Mouse (Mus musculus): Measurements from ENCODE around the gene Atrnl1.

Atrnl1 gene

DNA sequence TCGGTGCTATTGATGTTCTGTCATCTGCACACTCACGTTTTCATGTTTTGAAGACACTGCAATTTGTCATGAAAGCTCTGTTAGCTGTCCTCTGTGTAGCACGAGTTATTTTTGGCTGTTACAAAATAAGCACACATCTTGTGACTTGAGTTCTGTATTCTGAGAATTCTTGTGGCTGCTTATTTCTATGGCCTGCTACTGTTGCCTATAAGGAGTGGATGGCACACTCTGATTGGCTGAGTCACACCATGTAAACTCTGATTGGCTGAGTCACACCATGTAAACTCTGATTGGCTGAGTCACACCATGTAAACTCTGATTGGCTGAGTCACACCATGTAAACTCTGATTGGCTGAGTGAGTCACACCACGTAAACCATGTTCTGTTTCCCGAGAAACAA, 85.9 kb downstream of the Atrnl1 start:
- 53% methylated on average over 5 of the region's 5 CpGs for WGBS

DNA sequence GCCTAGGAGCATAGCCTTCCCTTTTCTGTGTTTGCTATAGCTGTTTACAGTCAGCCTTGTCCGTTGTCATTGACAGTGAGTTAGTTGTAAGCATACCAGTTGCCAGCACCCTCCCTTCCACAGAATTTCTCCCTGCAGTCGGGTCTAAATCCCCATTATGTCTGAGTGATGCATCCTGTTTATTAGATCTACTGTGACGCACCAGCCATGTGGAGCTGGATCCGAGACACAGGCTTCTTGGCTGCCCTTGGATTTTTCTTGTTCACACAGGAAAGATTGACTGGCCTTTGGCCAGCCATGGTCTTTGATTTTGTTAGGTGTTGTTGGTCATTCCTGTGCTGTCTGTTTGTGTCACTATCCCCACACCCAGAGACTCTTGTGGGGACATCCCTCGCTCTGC, 102.3 kb downstream of the Atrnl1 start:
- 50% methylated on average over 5 of the region's 5 CpGs for WGBS

DNA sequence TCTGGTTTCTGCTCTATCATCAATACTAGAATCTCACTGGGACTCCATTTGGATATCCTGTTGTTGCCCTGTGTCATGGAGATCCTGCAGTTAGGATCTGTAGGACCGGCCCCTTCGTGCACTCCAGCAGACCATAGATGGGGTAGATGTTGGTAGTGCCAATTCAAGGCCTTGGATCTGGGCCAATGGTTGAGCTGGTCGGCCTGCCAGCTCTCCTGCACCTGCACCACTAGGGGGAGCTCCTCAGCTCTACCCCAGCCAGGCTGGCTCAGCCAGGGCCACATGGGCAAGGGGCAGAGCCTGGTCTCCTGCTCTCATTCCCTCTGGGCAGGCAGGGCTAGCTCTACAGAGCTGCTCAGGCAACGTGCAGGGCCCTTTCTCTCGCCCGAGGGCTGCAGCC, 114.1 kb downstream of the Atrnl1 start:
- 80% methylated on average over 6 of the region's 6 CpGs for WGBS

DNA sequence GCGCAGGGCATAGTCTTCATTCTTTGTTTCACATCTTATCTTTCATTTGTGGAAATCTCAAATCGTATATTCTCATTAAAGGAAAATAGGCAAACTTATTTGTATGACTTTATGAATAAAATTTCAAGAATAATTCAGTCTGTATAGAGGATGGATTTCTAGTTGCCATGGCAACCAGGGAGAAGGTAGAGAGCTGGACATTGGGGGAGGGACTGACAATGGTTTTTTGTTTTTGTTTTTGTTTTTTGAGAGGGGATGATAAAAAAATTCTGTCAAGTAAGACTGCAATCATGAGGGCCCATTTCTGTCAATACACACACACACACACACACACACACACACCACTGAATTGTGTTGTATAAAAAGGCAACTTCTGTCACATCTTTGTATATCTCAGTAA, 114.5 kb downstream of the Atrnl1 start:
- 90% methylated on average over 2 of the region's 2 CpGs for WGBS

DNA sequence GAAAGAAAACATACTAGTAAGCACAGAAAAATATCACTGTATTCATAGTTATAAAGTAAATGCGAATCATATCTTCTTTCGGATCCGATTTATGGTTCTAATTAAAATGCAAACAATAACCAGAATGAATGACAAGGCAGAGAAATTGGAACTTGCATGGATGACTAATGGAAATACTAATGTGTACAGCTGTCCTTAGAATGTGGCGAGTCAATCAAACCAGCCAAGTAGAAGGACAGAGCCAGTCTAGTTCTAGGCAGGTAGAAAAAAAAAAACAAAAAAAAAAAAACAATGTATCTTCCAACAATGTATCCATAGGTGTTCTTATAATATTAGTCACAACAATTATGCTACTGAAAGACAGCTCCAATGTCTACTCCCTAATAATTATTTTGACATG, 116.2 kb downstream of the Atrnl1 start:
- WGBS, result 89% methylated on average over 4 of the region's 4 CpGs

DNA sequence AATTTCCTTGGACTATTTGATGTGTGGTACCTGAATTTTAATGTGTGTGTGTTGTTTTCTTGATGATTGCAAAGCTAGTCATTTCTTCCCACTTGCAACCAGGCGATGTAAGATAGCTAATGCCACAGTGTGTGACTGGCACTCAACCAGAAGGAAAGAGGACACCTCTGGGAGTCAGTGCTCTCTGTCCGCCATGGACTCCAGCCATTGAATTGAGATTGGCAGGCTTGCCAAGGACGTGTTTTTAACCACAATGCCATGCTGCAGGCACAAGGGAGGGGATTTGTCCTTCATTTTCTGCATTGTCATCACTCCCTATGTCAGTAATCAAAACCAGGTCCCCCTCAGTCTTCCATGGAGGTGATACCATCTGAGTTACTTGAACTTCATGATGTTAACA, 126.6 kb downstream of the Atrnl1 start:
- WGBS, result 77% methylated on average over 3 of the region's 3 CpGs

DNA sequence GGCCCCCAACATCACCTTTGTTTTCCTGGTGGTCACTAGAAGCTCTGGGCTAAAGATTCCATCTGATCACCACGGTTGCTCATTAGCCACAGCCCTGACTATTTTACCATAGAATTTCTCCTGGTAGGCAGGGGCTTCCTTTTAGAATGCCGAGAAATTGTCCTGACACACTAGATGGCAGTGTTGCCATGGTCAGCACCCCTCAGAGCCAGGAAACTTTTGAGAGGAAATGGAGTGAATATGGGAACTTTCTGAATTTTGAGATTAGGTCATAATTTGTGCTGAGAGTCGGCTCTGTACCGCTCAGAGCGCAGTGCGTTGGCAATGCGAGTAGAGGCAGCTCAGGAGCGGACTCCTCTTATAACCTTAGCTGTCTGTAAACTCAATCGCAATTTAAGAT, 134.7 kb downstream of the Atrnl1 start:
- 46% methylated on average over 9 of the region's 9 CpGs for WGBS

DNA sequence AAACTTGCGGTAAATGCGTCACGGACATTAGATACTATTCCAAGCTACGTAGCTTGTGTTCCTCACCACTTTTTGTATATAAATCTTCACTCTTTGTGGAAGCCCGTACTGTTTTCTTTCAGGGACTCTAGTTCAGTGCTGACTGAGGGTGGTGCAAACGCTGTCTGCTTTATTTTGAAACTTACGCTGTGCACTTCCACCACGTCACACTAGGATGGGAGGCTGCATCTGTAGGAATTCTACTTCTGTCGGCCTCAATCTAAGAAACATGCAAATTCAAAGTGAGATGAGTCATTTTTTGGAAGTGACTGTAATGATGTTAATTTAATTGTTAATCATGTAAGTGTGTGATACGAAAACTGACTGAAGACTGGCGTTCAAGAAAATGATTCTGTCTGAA, 135.7 kb downstream of the Atrnl1 start:
- 61% methylated on average over 11 of the region's 11 CpGs for WGBS

DNA sequence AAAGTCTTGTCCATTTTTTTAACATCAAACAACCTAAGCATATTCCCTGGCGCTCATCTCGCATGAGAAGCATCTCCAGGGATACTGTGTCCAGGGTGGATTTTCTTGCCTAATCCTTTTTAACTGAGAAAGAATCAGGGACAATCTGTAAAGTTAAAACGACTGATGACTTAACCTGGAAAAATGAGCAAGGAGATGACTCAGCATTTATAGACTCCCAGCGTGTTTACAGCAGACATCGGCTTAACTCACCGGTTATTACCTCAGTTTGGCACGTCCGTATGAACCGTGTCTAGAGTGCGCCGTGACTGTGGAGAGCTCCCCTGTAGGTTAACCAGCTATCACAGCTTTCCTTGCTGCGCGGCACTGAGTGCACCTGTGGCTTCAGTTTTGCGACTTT, 141.4 kb downstream of the Atrnl1 start:
- WGBS, result 86% methylated on average over 14 of the region's 14 CpGs

DNA sequence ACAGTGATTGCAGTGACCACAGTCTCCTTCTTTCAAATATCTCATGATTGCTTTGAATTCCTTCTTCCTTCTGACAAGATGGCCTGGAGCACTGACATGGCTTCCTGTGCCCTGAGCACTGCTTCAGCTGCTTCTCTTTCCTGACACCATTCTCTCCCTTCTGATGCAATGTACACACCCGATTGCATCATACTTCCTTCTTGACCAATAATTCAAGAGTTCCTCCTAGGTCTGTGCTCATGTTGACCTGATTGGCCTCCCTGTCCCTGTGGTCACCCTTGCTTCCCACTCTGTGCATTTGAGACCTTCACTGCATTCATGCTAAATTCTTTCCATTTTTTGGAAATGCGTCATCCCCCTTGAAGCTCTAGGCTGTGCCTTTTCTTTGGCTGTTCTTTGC, 151.7 kb downstream of the Atrnl1 start:
- WGBS, result 93% methylated on average over 2 of the region's 2 CpGs

DNA sequence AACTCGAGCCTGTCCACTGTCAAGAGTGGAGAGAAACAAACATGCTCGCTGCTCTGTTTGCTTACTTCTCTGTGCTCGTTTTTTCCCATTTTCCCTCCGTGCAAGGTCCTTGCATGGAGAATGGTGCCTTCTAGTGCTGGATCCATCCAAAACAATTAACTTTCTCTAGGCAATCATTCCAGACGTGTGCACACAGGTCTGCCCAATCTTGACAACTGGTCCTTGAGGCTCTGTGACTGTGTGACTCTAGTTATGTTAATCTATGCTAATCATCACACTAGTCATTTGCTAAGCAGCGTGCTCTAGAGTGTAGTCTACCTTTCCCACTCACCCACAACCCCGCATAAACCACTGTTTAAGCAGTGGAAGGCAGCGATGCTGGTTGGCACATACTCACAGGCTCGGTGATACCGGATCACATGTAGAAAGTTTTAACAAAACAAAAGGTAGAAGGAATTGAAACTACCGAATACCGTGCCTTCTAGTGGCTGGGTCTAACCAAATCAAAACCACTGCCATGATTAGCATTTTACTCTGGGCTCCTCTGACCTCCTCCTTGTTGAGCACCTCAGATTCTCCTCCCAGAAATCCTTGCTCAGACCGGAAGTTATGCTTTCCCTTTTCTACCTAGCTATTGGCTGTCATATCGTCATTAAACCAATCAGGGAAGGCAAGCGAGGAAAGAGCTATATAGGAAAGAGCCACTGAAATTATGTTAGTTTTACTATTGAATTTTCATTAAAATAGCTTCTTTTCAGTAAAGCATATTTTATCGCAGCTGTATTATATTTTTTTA, 153.9 kb downstream of the Atrnl1 start:
- WGBS, result 86% methylated on average over 16 of the region's 16 CpGs

DNA sequence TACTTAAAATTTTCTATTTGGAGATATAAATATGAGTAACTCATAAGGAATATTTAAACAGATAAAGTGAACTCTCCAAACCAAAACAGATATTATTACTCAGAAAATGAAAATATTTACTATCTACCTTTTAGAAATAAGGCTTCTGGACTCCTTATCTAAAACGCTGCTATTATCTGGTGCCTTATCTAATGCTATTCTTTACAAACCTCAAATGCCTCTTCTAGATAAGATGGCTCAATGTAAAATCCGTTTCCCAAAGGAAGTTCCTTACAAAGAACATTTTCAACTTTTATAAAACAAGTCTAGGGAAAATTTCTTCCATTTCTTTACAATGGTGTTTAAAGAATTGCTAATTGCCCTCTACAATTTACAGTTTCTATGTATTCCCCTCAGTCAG, 156.2 kb downstream of the Atrnl1 start:
- 82% methylated on average over 2 of the region's 2 CpGs for WGBS

DNA sequence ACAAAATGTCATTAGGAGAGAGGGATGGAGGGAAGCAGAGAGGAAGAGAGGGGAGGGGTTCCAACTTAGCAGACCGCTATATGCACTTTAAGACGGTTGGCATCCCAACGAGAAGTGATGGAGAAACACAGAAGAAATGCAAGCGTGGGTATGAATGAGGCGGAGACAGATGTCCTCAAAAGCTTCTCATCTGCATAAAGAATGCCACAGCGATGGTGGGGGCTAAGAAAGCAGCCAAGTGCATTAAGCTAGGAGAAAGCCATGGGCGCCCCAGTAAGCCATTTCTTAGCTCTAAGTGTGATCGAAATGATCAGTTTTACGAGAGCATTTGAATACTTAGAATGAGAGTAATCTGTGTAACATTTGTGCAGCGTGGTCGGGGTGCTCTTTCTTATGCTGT, 157.8 kb downstream of the Atrnl1 start:
- 59% methylated on average over 11 of the region's 11 CpGs for WGBS

DNA sequence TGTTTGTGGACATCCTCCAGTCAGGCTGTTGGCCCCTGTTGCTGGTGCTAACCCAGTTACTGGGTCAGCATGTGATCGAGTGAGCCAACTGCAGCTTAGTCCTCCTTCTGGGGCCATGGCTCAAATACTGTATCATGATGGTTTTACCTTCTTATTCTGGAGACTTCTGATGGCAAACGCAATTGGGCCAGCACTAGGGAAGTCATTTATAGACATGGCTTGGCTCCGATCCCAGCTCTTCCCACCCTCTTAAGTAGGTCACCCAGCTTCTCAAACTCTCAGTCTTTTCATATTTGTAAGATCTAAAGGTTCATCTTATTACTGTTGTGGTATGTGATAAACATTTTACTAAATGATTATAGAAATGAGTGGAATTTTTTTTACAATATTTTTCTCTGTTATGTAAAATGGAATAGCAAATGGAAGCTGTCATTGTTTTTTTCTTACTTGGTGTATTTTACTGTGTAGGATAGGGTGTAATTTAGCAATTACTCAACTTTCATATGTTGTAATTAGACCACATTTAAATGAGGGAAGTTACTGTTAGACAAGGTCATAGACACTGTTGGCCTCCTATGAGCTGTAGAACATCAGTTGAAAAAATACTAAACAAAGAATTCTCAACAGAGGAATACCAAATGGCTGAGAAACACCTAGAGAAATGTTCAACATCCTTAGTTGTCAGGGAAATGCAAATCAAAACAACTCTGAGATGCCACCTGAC, 171.7 kb downstream of the Atrnl1 start:
- WGBS, result 53% methylated on average over 3 of the region's 3 CpGs

DNA sequence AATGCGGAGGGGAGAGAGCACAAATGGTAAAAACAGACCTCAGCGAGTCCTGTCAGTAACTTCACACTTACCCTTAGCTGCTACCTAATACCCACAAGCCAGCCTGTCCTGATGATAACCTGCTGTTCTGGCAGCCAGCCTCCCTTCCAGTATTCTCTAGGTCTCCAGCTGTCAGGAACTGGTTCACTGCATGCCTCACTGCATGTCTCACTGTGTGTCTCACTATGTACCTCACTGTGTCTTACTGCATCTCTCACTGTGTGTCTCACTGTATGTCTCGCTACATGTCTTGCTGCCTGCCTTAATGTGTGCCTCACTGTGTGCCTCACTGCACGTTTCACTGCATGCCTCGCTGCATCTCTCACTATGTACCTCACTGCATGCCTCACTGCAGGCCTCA, 175.9 kb downstream of the Atrnl1 start:
- 91% methylated on average over 5 of the region's 5 CpGs for WGBS

DNA sequence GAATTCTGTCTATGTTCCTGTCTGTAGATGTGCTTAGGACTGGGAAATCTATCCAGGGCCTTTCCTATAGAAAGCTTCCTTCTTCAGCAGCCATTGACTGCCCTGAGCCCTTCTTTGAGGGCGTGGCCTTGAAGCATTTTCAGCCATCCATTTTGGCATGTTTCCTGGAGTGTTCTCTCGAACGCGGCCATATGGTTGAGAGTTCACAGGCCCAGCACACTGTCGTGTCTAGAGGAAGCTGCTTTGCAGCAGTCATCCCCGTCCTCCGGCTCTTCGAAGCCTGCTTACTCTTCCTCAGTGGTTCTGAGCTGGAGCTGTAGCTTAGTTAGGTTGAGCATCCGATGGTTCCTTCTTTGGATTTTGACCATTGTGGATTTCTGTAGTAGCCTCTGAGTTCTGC, 191.4 kb downstream of the Atrnl1 start:
- WGBS, result 68% methylated on average over 9 of the region's 9 CpGs

DNA sequence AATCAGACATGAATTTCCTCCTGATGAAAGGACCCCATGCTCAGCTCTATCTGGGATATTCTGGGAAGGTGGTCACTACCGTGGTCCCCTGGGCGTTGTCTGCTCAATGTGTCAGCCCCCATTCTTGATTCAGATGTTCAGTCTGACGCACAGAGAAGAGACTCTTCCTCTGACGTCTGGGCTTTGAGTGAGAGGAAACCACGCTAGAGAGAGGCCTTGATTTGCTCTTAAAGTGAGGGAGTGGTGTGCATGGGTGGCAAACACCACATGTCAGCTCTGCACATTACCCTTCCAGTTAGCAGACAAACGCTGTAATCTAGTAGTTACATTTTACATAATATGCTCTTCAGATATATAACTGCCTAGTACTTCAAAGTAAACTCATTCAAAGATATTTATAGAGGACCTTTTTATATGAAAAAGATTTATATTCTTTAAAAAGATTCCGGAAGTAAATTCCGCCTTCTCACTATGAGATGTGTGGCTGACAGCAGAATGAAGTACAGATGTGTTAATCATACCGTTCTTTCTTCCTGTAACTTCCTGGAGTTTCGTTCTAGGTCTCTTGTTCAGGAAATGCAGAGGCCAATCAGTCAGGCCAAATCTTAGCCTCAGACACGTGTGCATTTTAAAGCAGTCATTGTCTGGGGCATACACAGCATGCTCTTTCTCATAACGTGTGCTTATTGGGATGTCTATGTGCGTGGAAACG, 192.1 kb downstream of the Atrnl1 start:
- 42% methylated on average over 14 of the region's 14 CpGs for WGBS

DNA sequence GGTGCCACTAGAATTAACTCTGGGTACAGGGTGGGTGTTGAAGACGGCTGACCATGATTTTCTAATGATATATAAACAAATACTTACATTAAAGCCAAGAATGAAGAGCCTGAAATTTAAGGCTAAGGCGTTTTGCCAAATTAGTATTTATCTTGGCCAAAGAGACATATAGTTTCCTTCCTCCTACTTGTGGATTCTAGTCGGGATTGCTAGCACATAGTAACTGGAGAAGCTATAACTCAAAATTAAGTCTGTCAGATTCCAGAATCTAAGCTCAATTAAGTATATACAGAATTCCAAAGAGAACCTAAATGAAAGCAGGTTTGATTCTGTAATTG, 192.6 kb downstream of the Atrnl1 start:
- WGBS, result 55% methylated on average over 3 of the region's 3 CpGs

DNA sequence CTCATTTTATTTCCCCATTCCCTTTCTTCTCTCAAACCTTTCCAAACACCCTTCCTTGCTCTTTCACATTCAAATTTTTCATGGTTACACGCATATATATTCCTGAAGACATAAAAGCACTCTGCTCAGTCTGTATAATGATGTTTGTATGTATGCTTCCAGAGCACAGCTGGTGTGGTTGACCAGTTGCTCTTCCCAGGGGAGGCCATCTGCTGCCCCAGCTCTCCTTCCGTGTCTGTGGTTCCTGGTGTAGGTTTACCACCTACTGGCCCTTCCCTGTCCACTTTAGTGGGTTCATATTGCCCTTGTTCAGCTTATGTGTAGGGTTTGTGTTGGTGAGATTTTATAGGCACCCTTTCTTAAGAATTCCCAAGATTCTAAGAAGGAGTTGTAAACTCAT, 197.5 kb downstream of the Atrnl1 start:
- 82% methylated on average over 2 of the region's 2 CpGs for WGBS

DNA sequence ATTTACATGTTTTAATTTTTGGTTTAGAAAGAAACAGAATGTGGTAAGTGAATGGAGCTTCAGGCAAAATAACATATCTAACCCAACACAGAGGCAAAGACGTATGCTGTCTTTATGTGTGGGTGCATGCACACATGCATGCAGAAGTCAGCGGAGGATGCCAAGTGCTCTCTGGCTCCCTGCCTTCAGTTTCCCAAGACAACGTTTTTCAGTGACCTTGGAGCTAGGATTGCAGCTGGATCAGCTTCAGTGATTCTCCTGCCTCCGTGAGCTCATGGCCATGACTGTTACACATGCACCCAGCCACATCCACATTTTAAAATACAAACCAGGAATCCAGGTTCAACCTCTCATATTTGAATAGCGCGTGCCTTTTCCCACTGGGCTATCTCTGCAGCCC, 203.5 kb downstream of the Atrnl1 start:
- 63% methylated on average over 6 of the region's 6 CpGs for WGBS

DNA sequence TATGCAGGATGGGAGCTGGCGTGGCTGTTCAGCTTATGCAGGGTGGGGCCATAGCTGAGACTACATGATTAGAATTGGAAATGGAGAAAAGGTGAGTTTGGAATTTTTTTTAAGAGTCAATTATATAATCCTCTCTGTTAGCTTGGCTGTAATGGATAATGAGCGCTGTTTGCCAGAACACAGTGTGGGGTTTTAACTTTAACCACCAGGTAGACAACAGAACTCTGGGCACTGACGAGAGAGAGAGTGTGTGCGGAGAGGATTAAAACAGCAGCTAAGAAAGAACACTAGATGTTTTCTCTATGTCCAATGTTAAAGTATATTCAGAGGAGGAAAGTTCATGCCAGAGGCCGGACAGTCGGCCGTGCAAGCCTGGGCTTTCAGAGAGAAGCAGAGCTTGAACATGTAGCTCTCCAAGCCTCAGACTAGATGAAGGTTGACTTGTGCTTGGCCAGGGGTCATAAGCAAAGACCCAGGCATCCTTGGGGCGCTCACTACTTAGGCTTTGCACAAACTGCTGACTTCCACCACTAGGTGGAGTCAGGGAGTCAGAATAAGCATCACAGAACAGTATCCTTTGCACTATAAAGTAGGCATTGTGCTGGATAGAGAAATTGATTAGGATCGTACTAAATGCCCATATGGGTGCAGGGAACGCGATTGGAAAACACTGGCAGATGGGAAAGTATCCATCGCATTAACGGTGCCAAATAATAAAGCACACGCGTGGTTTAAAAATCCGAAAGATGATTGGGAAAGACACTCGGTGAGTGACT, 205.6 kb downstream of the Atrnl1 start:
- 78% methylated on average over 17 of the region's 17 CpGs for WGBS

DNA sequence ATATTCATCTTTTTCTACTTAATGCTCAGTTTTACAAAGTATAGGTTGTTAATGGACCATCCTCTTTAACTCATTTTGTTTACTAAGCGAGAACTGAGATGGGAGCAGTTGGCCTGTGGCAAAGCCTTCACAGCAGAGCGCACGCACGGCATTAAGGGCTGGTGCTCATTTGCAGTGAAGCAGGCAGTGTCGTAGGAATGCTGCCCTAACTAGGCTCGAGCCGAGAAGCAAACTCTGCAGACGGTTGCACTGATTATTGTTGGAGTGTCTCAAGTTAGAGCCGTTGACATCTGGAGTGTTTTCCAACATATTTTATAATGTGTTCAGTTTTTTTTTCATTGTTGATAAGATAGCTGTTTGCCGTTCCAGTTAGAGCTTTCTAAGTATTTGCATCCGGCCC, 206.9 kb downstream of the Atrnl1 start:
- WGBS, result 74% methylated on average over 11 of the region's 11 CpGs

Data from cerebral cortex, adult 2 months (tissue).